ENCODE assay signal across 26 mouse cellular contexts in the genomic region with DNA sequence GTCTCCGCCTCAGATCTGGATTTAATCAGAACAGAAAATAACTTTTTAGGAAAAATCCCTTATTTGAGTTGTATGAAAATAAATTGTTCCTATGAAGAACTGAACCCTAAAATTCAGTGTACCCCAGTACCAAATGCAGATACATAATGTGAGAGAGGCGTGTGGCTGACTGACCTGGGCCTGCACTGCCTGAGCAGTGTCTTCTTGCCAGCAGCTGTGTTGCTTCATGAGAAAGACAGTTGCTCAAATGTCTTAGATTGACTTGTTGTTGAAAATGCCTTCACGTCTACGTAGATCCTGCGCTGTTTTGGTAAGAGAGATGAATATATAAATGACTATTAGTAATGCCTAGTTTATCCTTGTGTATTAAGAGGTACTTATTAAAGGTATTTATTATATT.
DNase-seq lines count a peak whose midpoint lies in the region; ATAC-seq and TF ChIP-seq lines count a peak whose summit lies in the region.
"Had no signal": no experiment of that assay in that cellular context is flagged by ENCODE, and none has a peak within 500 bp of the region (broad histone marks: within the 10 kb centered on the region; RNA-seq: fewer than 3 reads in every experiment).

No protein-coding gene starts in this region.

- TF ChIP-seq POLR2A in olfactory bulb, adult 2 months (IDR thresholded peaks at IDR 0.05; ENCODE audit: insufficient read depth, low read depth, low read length), result no peak

- no peak for TF ChIP-seq CTCF in midbrain, postnatal 0 days (IDR thresholded peaks at IDR 0.05)
- TF ChIP-seq CTCF in olfactory bulb, adult 2 months (IDR thresholded peaks at IDR 0.05; ENCODE audit: insufficient read depth, low read depth, low read length), result no peak

- ATAC-seq in midbrain, postnatal 0 days (ENCODE audit: low FRiP score), result no peak
- no peak for ATAC-seq in intestine, embryonic 16.5 days
- ATAC-seq: CD4-positive, CD25-positive, alpha-beta regulatory T cell, adult 4 months; forebrain, embryonic 15.5 days had no signal

- 92% methylated on average over 5 of the region's 5 CpGs for WGBS in midbrain, postnatal 0 days
- WGBS in midbrain, embryonic 10.5 days, result 94% methylated on average over 5 of the region's 5 CpGs
- WGBS in olfactory bulb, adult 2 months, result 66% methylated on average over 5 of the region's 5 CpGs
- 77% methylated on average over 5 of the region's 5 CpGs for WGBS in intestine, embryonic 16.5 days

- H3K27me3 ChIP-seq in midbrain, postnatal 0 days (ENCODE audit: insufficient read depth, low read length), result no peaks in the 10 kb centered on the region
- H3K27me3 ChIP-seq in midbrain, embryonic 10.5 days (ENCODE audit: low read depth, poor library complexity, severe bottlenecking), result no peaks in the 10 kb centered on the region
- H3K27me3 ChIP-seq in intestine, embryonic 16.5 days (replicated peaks; ENCODE audit: control insufficient read depth, insufficient read depth, low read length), result no peaks in the 10 kb centered on the region
- H3K27me3 ChIP-seq: embryonic facial prominence, embryonic 13.5 days; forebrain, embryonic 12.5 days; forebrain, embryonic 15.5 days; heart, embryonic 13.5 days; hindbrain, embryonic 12.5 days; hindbrain, embryonic 15.5 days had no signal

- H3K4me3 ChIP-seq in midbrain, postnatal 0 days (ENCODE audit: low read depth, low read length), result no peak overlapping the region
- no peak overlapping the region for H3K4me3 ChIP-seq in midbrain, embryonic 10.5 days
- H3K4me3 ChIP-seq in olfactory bulb, adult 2 months (ENCODE audit: insufficient read depth, low read depth, low read length), result peak overlapping the region; percentile 36
- H3K4me3 ChIP-seq in intestine, embryonic 16.5 days (ENCODE audit: low read length), result no peak overlapping the region
- H3K4me3 ChIP-seq: embryonic facial prominence, embryonic 10.5 days; embryonic facial prominence, embryonic 13.5 days; erythroblast, embryonic 14.5 days; forebrain, embryonic 12.5 days; forebrain, embryonic 15.5 days; heart, embryonic 10.5 days; heart, embryonic 13.5 days; hindbrain, embryonic 12.5 days; hindbrain, embryonic 15.5 days had no signal

- H3K4me1 ChIP-seq in midbrain, postnatal 0 days (ENCODE audit: insufficient read depth, low read length), result peaks cover 6% of the 10 kb centered on the region; the same call in 1 of the 2 replicates
- peaks cover 26% of the 10 kb centered on the region for H3K4me1 ChIP-seq in midbrain, embryonic 10.5 days
- H3K4me1 ChIP-seq in olfactory bulb, adult 2 months (ENCODE audit: control insufficient read depth, insufficient read depth, low read length), result peaks cover 14% of the 10 kb centered on the region
- H3K4me1 ChIP-seq in intestine, embryonic 16.5 days (ENCODE audit: control insufficient read depth, insufficient read depth, low read length), result peaks cover 30% of the 10 kb centered on the region

- peak overlapping the region; percentile 58 for H3K4me2 ChIP-seq in midbrain, postnatal 0 days (ENCODE audit: low read depth, low read length, poor library complexity, severe bottlenecking)
- H3K4me2 ChIP-seq in intestine, embryonic 16.5 days (ENCODE audit: low read depth, low read length), result no peak overlapping the region
- H3K4me2 ChIP-seq: embryonic facial prominence, embryonic 13.5 days; forebrain, embryonic 12.5 days; forebrain, embryonic 15.5 days; hindbrain, embryonic 12.5 days had no signal

- H3K9me3 ChIP-seq in midbrain, postnatal 0 days (ENCODE audit: low read length), result no peaks in the 10 kb centered on the region
- no peaks in the 10 kb centered on the region for H3K9me3 ChIP-seq in midbrain, embryonic 10.5 days (replicated peaks)
- H3K9me3 ChIP-seq in intestine, embryonic 16.5 days (ENCODE audit: control insufficient read depth, low read length), result no peaks in the 10 kb centered on the region
- H3K9me3 ChIP-seq: embryonic facial prominence, embryonic 10.5 days; embryonic facial prominence, embryonic 13.5 days; forebrain, embryonic 12.5 days; forebrain, embryonic 15.5 days; heart, embryonic 10.5 days; heart, embryonic 13.5 days; hindbrain, embryonic 12.5 days; hindbrain, embryonic 15.5 days had no signal

- H3K36me3 ChIP-seq in midbrain, postnatal 0 days (ENCODE audit: insufficient read depth, low read length), result no peaks in the 10 kb centered on the region
- no peaks in the 10 kb centered on the region for H3K36me3 ChIP-seq in midbrain, embryonic 10.5 days
- no peaks in the 10 kb centered on the region for H3K36me3 ChIP-seq in intestine, embryonic 16.5 days (ENCODE audit: control insufficient read depth, insufficient read depth, low read length)
- H3K36me3 ChIP-seq: embryonic facial prominence, embryonic 10.5 days; embryonic facial prominence, embryonic 13.5 days; forebrain, embryonic 12.5 days; forebrain, embryonic 15.5 days; heart, embryonic 10.5 days; heart, embryonic 13.5 days; hindbrain, embryonic 12.5 days; hindbrain, embryonic 15.5 days had no signal

- no peak overlapping the region for H3K9ac ChIP-seq in midbrain, postnatal 0 days (replicated peaks; ENCODE audit: low read length, poor library complexity, severe bottlenecking)
- no peak overlapping the region for H3K9ac ChIP-seq in intestine, embryonic 16.5 days (ENCODE audit: low read depth, low read length)
- H3K9ac ChIP-seq: forebrain, embryonic 12.5 days; forebrain, embryonic 15.5 days; hindbrain, embryonic 12.5 days had no signal

- peak; percentile 61 for DNase-seq in heart, adult 11 months
- DNase-seq in heart, adult 8-10 months (ENCODE audit: low spot score), result no peak
- no peak for DNase-seq in midbrain, postnatal 0 days (ENCODE audit: low spot score)
- DNase-seq in midbrain, embryonic 10.5 days (ENCODE audit: low spot score), result no peak
- DNase-seq: adrenal gland, adult 8-10 months; adrenal gland, postnatal 25 days; cerebellum, adult 11-12 months; cerebellum, adult 9-10 months; cerebellum, postnatal 25 days; embryo, embryonic 11 days; gastrocnemius, postnatal 14 days; heart, adult 18-20 months; heart, postnatal 14 days; heart, postnatal 4 days had no signal

- H3K27ac ChIP-seq in midbrain, postnatal 0 days (ENCODE audit: low read depth, low read length), result no peak overlapping the region
- no peak overlapping the region for H3K27ac ChIP-seq in midbrain, embryonic 10.5 days (replicated peaks)
- H3K27ac ChIP-seq in olfactory bulb, adult 2 months (ENCODE audit: insufficient read depth, low read depth, low read length), result no peak overlapping the region
- no peak overlapping the region for H3K27ac ChIP-seq in intestine, embryonic 16.5 days (ENCODE audit: low read length)
- H3K27ac ChIP-seq: embryonic facial prominence, embryonic 10.5 days; embryonic facial prominence, embryonic 13.5 days; forebrain, embryonic 12.5 days; forebrain, embryonic 15.5 days; heart, embryonic 10.5 days; heart, embryonic 13.5 days; hindbrain, embryonic 12.5 days; hindbrain, embryonic 15.5 days had no signal
